Mouse (Mus musculus): ENCODE results near the gene Hist2h2ac. TPM values are rescaled to one million over a fixed set of nuclear protein-coding genes. Genes with fewer than 3 reads are reported as not detected.
"Not testable (repeated sequence)": the region's sequence is repeated elsewhere in the genome, so short reads cannot be mapped to it uniquely, and the experiment has no call there.

Hist2h2ac gene
- 13.1 and 17.7 TPM in 2 replicates for polyA plus RNA-seq (2016; fragmentation: Nextera tagmentation; extraction: Ambion mirVana)

DNA sequence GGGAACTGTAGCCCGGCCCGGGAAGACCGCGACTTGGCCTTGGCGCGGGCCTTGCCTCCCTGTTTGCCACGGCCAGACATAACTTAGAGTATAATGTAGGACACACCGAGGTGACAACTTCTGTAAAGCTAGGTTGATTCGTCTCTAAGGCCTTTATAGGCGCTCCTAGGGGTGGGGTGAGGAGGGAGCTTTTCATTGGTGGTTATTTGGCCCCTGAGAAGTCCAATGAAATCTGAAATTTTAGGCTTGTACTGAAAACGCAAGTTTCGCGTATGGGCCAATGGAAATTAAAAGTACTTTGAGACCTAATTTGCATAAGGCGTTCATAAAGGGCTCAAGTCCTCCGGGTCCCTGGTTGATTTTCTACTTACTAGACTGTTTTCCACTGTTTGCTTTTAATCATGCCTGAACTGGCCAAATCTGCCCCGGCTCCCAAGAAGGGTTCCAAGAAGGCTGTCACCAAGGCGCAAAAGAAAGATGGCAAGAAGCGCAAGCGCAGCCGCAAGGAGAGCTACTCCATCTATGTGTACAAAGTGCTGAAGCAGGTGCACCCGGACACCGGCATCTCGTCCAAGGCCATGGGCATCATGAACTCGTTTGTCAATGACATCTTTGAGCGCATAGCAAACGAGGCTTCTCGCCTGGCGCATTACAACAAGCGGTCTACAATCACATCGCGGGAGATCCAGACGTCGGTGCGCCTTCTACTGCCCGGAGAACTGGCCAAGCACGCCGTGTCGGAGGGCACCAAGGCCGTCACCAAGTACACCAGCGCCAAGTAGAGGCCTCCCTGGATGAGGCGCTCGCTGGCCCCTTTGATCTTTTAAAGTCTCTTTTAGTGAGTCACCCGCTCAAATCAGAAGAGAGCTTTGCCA is at the start of gene Hist2h2ac, which contains the start of gene Hist2h2be:
Gene Hist2h2ac, minus strand, starts transcription at position 116 of the 875 bp plus-strand sequence.
Gene Hist2h2be, plus strand, starts transcription at position 355 of the 875 bp plus-strand sequence.
- under 1% methylated on average over 43 of the region's 43 CpGs for WGBS
- peak within 1 kb of the TSS; percentile 80 for H3K4me2 ChIP-seq

DNA sequence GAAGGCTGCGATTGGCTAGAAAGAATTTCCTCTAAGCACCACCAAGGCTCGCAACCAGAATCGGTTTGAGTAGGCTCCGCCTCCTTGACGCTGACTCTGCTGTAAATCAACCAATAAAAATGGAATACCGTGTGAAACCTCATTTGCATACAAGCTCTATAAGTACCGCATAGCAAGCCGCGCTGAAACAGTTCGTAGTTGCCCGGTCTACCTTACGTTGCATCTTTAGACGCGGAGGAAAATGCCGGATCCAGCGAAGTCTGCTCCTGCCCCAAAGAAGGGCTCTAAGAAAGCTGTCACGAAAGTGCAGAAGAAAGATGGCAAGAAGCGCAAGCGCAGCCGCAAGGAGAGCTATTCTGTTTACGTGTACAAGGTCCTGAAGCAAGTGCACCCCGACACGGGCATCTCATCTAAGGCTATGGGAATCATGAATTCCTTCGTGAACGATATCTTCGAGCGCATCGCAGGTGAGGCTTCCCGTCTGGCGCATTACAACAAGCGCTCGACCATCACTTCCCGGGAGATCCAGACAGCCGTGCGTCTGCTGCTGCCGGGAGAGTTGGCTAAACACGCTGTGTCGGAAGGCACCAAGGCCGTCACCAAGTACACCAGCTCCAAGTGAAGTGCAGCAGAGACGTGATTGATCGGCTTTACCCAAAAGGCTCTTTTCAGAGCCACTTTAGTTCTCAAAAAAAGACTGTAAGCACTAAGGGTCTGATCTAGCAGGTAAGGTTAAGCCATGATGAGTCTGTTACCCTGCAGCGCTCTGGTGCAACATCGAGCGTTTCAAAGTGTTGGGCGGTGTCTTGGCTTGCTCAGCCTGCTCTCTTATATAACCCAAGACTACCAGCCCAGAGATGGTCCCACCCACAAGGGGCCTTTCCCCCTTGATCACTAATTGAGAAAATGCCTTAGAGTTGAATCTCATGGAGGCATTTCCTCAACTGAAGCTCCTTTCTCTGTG is 49.1 kb upstream of the Hist2h2ac start, which contains the start of gene Hist2h2bb:
Gene Hist2h2bb, plus strand, starts transcription at position 242 of the 964 bp plus-strand sequence.
- H3K9ac ChIP-seq (replicated peaks): peak within 1 kb of the TSS; percentile 81
- no peaks in the 10 kb centered on the region for H3K27me3 ChIP-seq
- H3K9me3 ChIP-seq: no peaks in the 10 kb centered on the region
- H3K4me3 ChIP-seq (replicated peaks): peak within 1 kb of the TSS; percentile 53
- H3K4me1 ChIP-seq (replicated peaks): peaks cover 12% of the 10 kb centered on the region
- peak; percentile 92 for ATAC-seq (ENCODE audit: insufficient number of reproducible peaks, insufficient read depth, low FRiP score, low TSS enrichment, low read depth)
- under 1% methylated on average over 45 of the region's 45 CpGs for WGBS
- H3K4me2 ChIP-seq: peak within 1 kb of the TSS; percentile 77
- H3K36me3 ChIP-seq: no peaks in the 10 kb centered on the region
- H3K27ac ChIP-seq: peak within 1 kb of the TSS; percentile 98

More for the DNA sequence above, at the start of gene Hist2h2ac, which contains the start of gene Hist2h2be:
- Histone ChIP-seq H3K4me3 (replicated peaks) (peak within 1 kb of the TSS; percentile 59), H3K4me1 (replicated peaks) (peaks cover 36% of the 10 kb centered on the region), H3K27me3 (no peaks in the 10 kb centered on the region), H3K27ac (peak within 1 kb of the TSS; percentile 99), H3K9ac (replicated peaks) (peak within 1 kb of the TSS; percentile 87), H3K9me3 (no peaks in the 10 kb centered on the region), H3K36me3 (no peaks in the 10 kb centered on the region)
- ATAC-seq (ENCODE audit: insufficient number of reproducible peaks, insufficient read depth, low FRiP score, low TSS enrichment, low read depth): peak; percentile 89

DNA sequence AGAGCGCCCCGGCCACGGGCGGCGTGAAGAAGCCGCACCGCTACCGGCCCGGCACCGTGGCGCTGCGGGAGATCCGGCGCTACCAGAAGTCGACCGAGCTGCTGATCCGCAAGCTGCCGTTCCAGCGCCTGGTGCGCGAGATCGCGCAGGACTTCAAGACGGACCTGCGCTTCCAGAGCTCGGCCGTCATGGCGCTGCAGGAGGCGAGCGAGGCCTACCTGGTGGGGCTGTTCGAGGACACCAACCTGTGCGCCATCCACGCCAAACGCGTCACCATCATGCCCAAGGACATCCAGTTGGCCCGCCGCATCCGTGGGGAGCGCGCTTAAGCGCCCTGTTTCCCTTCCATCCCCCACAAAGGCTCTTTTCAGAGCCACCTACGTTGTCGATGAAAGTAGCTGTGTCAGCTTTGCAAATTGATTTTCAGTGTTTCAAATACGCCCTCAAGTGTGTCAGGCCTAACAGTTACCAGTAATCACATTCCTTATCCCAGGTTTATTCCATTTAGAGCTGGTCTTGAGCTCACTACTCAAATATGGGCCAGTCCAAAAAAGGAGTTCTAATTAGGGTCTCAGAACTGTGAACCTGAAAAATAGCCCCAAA is 48.2 kb upstream of the Hist2h2ac start:
- Histone ChIP-seq H3K4me3 (replicated peaks) (peak overlapping the region; percentile 53), H3K9ac (replicated peaks) (peak overlapping the region; percentile 75), H3K4me2 (peak overlapping the region; percentile 77), H3K4me1 (replicated peaks) (peaks cover 21% of the 10 kb centered on the region), H3K27ac (peak overlapping the region; percentile 98)
- WGBS: 0% methylated on average over 19 of the region's 44 CpGs
- H3K36me3 ChIP-seq, H3K9me3 ChIP-seq, H3K27me3 ChIP-seq: not testable (repeated sequence)
- ATAC-seq (ENCODE audit: insufficient number of reproducible peaks, insufficient read depth, low FRiP score, low TSS enrichment, low read depth): peak; percentile 38; the same call in 1 of the 2 replicates

DNA sequence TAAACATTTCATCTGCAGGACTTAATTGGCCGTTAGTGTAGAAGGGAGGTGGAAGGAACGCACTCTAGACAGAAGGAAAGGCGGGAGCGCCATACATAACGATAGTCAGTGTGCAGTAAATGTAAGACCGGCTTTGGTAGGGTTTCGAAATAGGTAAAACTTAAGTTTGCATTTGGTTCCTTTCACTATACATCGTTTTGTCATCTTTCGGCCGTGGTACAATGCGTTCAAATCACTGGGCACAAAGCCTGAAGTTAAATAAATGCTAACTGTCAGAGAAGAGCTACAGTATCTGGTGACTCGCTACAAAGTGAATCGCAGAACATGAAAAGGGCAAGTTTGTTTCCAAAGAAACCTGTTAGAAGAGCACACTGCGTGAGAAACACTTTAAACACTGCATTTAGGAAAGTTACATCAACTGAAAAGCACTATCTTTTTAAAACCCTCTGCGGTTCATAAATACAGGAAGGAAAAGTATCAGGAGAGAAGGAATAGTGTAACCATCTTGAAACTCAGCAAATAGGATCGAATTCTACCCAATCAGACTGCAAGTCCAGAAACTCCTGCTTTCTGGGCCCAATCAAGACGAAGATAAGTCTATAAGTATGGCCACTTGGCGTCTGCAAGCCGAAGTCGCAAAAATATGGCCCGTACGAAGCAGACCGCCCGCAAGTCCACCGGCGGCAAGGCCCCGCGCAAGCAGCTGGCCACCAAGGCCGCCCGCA is 47.5 kb upstream of the Hist2h2ac start, which contains the start of gene Hist2h3b:
Gene Hist2h3b, plus strand, starts transcription at position 604 of the 725 bp plus-strand sequence.
- 24% methylated on average over 30 of the region's 30 CpGs for WGBS
- Histone ChIP-seq H3K4me1 (replicated peaks) (peaks cover 22% of the 10 kb centered on the region), H3K4me3 (replicated peaks) (peak within 1 kb of the TSS; percentile 53), H3K27ac (peak within 1 kb of the TSS; percentile 98), H3K9me3 (no peaks in the 10 kb centered on the region), H3K4me2 (peak within 1 kb of the TSS; percentile 77), H3K27me3 (no peaks in the 10 kb centered on the region), H3K9ac (replicated peaks) (peak within 1 kb of the TSS; percentile 75), H3K36me3 (no peaks in the 10 kb centered on the region)
- peak; percentile 60 for ATAC-seq (ENCODE audit: insufficient number of reproducible peaks, insufficient read depth, low FRiP score, low TSS enrichment, low read depth)

DNA sequence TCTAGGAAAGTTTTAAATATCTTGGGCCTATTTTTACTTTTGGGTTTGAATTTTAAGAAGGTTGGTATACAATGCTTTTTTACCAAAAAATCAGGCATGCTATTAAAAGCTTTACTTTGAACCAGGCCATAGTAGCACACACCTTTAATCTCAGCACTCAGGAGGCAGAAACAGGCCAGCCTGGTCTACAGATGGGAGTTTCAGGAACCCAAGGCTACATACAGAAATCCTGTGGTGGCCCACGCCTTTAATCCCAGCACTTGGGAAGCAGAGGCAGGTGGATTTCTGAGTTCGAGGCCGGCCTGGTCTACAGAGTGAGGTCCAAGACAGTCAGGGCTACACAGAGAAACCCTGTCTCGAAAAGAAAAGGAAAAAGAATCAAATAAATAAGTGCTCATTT is 46.9 kb upstream of the Hist2h2ac start:
- Histone ChIP-seq H3K36me3 (no peaks in the 10 kb centered on the region), H3K4me2 (peak overlapping the region; percentile 51; the same call in 1 of the 2 replicates), H3K9me3 (no peaks in the 10 kb centered on the region)

DNA sequence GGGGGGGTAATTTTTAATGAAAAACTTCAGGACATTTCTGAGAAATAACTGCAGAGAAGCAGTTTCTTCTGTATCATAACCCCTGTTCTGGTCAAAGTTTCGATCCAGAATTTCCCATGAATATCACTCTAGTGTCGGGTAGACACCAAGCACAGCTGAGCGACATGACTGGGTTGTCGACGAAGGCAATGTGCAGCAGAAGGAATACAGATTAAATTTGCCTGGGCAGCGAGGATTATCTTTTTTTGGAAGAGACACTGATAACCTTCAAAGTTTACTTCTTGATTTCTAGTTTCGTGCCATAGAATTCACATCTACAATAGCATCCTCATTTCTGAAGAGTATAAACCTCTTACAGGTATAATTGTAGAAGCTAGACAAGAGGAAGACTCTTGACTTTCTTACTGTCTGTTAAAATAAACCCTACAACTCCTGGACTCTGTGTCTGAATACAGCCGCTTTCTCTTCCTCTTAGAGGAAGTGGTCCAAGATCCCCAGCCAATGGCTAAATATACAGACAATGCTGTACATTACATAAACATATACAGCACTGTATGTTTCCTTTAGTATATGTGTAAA is 45.5 kb upstream of the Hist2h2ac start:
- H3K9ac ChIP-seq (replicated peaks): no peak overlapping the region
- H3K36me3 ChIP-seq: no peaks in the 10 kb centered on the region
- no peak for ATAC-seq (ENCODE audit: insufficient number of reproducible peaks, insufficient read depth, low FRiP score, low TSS enrichment, low read depth)
- H3K4me1 ChIP-seq (replicated peaks): peaks cover 33% of the 10 kb centered on the region
- no peak overlapping the region for H3K4me2 ChIP-seq
- 0 out of 2 replicates have a peak overlapping the region, but pooled peaks have one; percentile 41 for H3K27ac ChIP-seq
- no peaks in the 10 kb centered on the region for H3K27me3 ChIP-seq
- 88% methylated on average over 8 of the region's 8 CpGs for WGBS
- H3K4me3 ChIP-seq (replicated peaks): no peak overlapping the region
- H3K9me3 ChIP-seq: no peaks in the 10 kb centered on the region

More for the DNA sequence above, 46.9 kb upstream of the Hist2h2ac start:
- Histone ChIP-seq H3K4me3 (replicated peaks) (no peak overlapping the region), H3K27me3 (no peaks in the 10 kb centered on the region), H3K4me1 (replicated peaks) (peaks cover 23% of the 10 kb centered on the region), H3K9ac (replicated peaks) (no peak overlapping the region), H3K27ac (peak overlapping the region; percentile 95)
- 87% methylated on average over 4 of the region's 4 CpGs for WGBS
- ATAC-seq (ENCODE audit: insufficient number of reproducible peaks, insufficient read depth, low FRiP score, low TSS enrichment, low read depth): no peak

DNA sequence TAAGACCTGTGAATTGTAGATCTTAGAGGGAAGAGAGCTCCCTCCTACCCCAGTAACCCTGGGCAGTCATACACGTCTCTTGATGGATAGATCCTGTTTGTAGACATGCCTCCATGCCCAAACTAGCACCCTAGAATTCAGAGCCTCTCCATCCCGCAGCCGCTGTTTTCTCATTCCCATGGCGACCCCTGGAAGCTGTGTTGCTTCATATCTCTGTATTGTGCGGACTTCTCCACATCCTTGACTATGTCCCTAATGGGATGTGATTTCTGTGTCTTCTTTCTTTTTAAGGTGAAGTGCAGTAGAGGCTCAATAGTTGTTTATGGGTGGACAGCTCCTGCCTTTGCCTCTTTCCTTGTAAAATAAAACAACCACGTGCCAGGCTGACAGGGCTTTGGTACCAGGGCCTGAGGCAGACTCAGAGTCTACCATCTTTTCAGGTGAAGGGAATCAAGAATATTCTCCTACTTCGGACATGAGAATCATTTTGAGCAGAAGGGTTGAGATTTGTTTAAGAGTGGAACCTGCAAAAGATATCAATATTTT is 43.8 kb upstream of the Hist2h2ac start:
- Histone ChIP-seq H3K9ac (replicated peaks) (peak overlapping the region; percentile 66), H3K9me3 (no peaks in the 10 kb centered on the region), H3K4me1 (replicated peaks) (peaks cover 33% of the 10 kb centered on the region), H3K36me3 (no peaks in the 10 kb centered on the region), H3K4me2 (peak overlapping the region; percentile 76), H3K27me3 (no peaks in the 10 kb centered on the region), H3K4me3 (replicated peaks) (peak overlapping the region; percentile 61), H3K27ac (peak overlapping the region; percentile 98)
- no peak for ATAC-seq (ENCODE audit: insufficient number of reproducible peaks, insufficient read depth, low FRiP score, low TSS enrichment, low read depth)
- 77% methylated on average over 7 of the region's 7 CpGs for WGBS

DNA sequence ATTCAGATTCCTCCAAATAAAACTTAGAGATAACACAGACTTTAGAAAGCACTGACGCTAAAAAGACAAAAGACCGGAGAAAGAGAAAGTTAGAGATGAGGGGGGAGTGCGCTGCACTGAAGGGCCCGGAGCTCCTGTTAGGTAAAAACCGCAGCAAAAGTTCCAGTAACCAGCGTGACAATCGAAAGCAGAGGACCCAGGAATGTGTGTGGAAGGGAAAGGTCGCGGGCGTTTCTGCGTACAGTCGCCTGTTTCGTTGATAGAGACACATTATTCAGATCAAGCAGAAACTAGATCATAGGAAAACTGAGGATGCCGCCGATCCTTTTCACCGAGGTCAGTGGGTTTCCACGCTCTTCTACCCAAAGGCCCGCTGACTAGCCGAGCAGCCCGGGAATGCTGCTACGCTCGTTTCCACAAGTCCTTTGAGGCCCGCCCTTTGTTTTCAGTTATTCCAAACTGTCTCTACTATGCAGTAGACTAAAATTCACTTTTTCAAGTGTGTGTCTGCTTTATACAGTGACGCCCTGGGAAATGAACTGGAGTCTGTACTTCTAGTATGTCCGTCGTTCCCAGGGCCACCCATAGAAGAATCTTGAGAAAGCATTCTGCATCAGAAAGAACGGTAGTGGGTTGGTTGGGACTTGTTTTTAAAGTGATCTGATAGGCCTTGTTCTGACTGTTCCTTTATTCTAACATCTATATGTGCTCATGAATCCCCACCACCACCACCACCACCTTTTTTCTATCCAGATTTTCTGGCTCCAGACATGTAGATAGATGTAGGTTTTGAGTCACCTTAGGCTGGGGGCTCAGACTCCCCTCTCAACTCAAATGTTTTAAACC is 43.1 kb upstream of the Hist2h2ac start:
- no peaks in the 10 kb centered on the region for H3K27me3 ChIP-seq
- peak overlapping the region; percentile 98 for H3K27ac ChIP-seq
- peak overlapping the region; percentile 66 for H3K9ac ChIP-seq (replicated peaks)
- no peaks in the 10 kb centered on the region for H3K9me3 ChIP-seq
- H3K4me1 ChIP-seq (replicated peaks): peaks cover 33% of the 10 kb centered on the region
- no peaks in the 10 kb centered on the region for H3K36me3 ChIP-seq
- peak overlapping the region; percentile 76 for H3K4me2 ChIP-seq
- WGBS: 11% methylated on average over 27 of the region's 27 CpGs
- no peak for ATAC-seq (ENCODE audit: insufficient number of reproducible peaks, insufficient read depth, low FRiP score, low TSS enrichment, low read depth)
- H3K4me3 ChIP-seq (replicated peaks): peak overlapping the region; percentile 61

DNA sequence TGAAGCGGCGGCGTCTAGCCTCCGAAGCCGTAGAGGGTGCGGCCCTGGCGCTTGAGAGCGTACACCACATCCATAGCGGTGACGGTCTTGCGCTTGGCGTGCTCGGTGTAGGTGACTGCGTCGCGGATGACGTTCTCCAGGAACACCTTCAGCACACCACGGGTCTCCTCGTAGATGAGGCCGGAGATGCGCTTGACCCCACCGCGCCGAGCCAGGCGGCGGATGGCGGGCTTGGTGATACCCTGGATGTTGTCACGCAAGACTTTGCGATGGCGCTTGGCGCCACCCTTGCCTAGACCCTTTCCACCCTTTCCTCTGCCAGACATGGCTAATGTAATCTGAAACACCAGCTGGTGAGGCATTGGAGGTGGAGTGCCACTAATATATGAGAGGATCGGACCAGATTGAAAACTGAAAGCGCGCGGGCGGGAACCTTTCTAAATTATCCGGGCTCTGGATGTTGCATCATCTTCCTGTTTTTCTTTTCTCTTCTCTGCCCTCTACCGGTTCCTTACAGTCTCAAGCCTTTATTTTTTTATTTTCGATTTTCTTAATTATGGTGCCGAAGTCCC is 42.4 kb upstream of the Hist2h2ac start, which contains the start of gene Hist2h4:
Gene Hist2h4, minus strand, starts transcription at position 333 of the 572 bp plus-strand sequence.
- peak; percentile 90 for ATAC-seq (ENCODE audit: insufficient number of reproducible peaks, insufficient read depth, low FRiP score, low TSS enrichment, low read depth)
- peak within 1 kb of the TSS; percentile 61 for H3K4me3 ChIP-seq (replicated peaks)

More for the DNA sequence above, 42.4 kb upstream of the Hist2h2ac start, which contains the start of gene Hist2h4:
- peak within 1 kb of the TSS; percentile 98 for H3K27ac ChIP-seq
- WGBS: under 1% methylated on average over 40 of the region's 40 CpGs
- peaks cover 31% of the 10 kb centered on the region for H3K4me1 ChIP-seq (replicated peaks)
- no peaks in the 10 kb centered on the region for H3K9me3 ChIP-seq
- H3K9ac ChIP-seq (replicated peaks): peak within 1 kb of the TSS; percentile 80
- H3K36me3 ChIP-seq: no peaks in the 10 kb centered on the region
- peak within 1 kb of the TSS; percentile 76 for H3K4me2 ChIP-seq
- H3K27me3 ChIP-seq: no peaks in the 10 kb centered on the region

Data from limb, embryonic 12.5 days (tissue).